Mouse (Mus musculus) heart, embryonic 16.5 days (tissue): Measurements from ENCODE around the gene Gm6217. TPM values are rescaled to one million over a fixed set of nuclear protein-coding genes. Genes with fewer than 3 reads are reported as not detected.

Source experiments
- ATAC-seq: fragments of 200-750 bp; cut with Nextera tagmentation; replicated peaks from 2 replicates; pipeline ENCODE4 v1.8.0; 2017; ENCODE audit warnings: moderate number of reproducible peaks; ENCODE audit not compliant: insufficient read depth, low FRiP score; ENCODE audit errors: extremely low read depth
- H3K27ac ChIP-seq: fragments of 300-500 bp; sonication (generic); 2 replicates; pipeline ENCODE4 v1.5.1; 2014; ENCODE audit warnings: mild to moderate bottlenecking, low read length, control low read depth, moderate library complexity
- H3K27me3 ChIP-seq: fragments of 300-500 bp; sonication (generic); 2 replicates; pipeline ENCODE4 v1.6.1; 2014; ENCODE audit warnings: low read length, mixed read lengths; ENCODE audit not compliant: control insufficient read depth, insufficient read depth
- H3K36me3 ChIP-seq: fragments of 300-500 bp; sonication (generic); 2 replicates; pipeline ENCODE4 v1.6.1; 2014; ENCODE audit not compliant: control insufficient read depth, insufficient read depth
- H3K4me1 ChIP-seq: fragments of 300-500 bp; sonication (generic); 2 replicates; pipeline ENCODE4 v1.6.1; 2014; ENCODE audit warnings: low read length, mixed read lengths; ENCODE audit not compliant: control insufficient read depth, insufficient read depth
- H3K4me2 ChIP-seq: fragments of 300-500 bp; sonication (generic); 2 replicates; pipeline ENCODE4 v1.6.1; 2014; ENCODE audit warnings: low read depth, mild to moderate bottlenecking, control low read depth, low read length
- H3K4me3 ChIP-seq: fragments of 300-500 bp; sonication (generic); 2 replicates; pipeline ENCODE4 v1.5.1; 2014; ENCODE audit warnings: mild to moderate bottlenecking, control low read depth, low read length
- H3K9ac ChIP-seq: fragments of 300-500 bp; sonication (generic); 2 replicates; pipeline ENCODE4 v1.6.1; 2014; ENCODE audit warnings: low read length, control low read depth
- H3K9me3 ChIP-seq: fragments of 300-500 bp; sonication (generic); replicated peaks from 2 replicates; pipeline ENCODE4 v1.6.1; 2016; ENCODE audit warnings: low read length; ENCODE audit not compliant: control insufficient read depth
- WGBS: fragments of 180-500 bp; shearing (Covaris S2); extraction: QIAGEN DNeasy Blood & Tissue Kit; methylation state at CpG from one replicate; pipeline ENCODE4 v1.1.7; 2014; 5-methylcytosine and 5-hydroxymethylcytosine counted together
- polyA plus RNA-seq: library from polyadenylated mRNA; unstranded; fragments of >200 nt; fragmentation: Nextera tagmentation; extraction: Ambion mirVana; gene quantifications from 2 replicates; pipeline ENCODE4 v1.2.1, GENCODE M21; 2015

Gm6217 gene
- polyA plus RNA-seq, 1 experiment from 2014 or later = not detected

- Histone ChIP-seq H3K27ac (no peak overlapping the region), H3K9me3 (no peaks in the 10 kb centered on the region), H3K4me2 (no peak overlapping the region), H3K4me3 (no peak overlapping the region), H3K9ac (no peak overlapping the region), H3K4me1 (no peaks in the 10 kb centered on the region), H3K36me3 (peaks cover 16% of the 10 kb centered on the region), H3K27me3 (no peaks in the 10 kb centered on the region)
- ATAC-seq = no peak
- 47% methylated on average over 3 of the region's 3 CpGs for WGBS
These were observed 25.3 kb downstream of the Gm6217 start for GRCm38 (mm10) chr1:82905886-82906285.

GRCm38 (mm10) chr1:82901201-82901600 is 30.0 kb downstream of the Gm6217 start:
- no peak for ATAC-seq
- Histone ChIP-seq H3K36me3 (peaks cover 19% of the 10 kb centered on the region), H3K9me3 (no peaks in the 10 kb centered on the region), H3K4me1 (no peaks in the 10 kb centered on the region), H3K27me3 (no peaks in the 10 kb centered on the region), H3K9ac (no peak overlapping the region), H3K4me3 (no peak overlapping the region), H3K4me2 (no peak overlapping the region), H3K27ac (no peak overlapping the region)
- 90% methylated on average over 3 of the region's 3 CpGs for WGBS

GRCm38 (mm10) chr1:82900567-82900966 is 30.6 kb downstream of the Gm6217 start:
- 90% methylated on average over 1 of the region's 1 CpGs for WGBS
- no peaks in the 10 kb centered on the region for H3K27me3 ChIP-seq
- no peak overlapping the region for H3K4me3 ChIP-seq
- no peaks in the 10 kb centered on the region for H3K4me1 ChIP-seq
- ATAC-seq = no peak
- no peak overlapping the region for H3K9ac ChIP-seq
- H3K4me2 ChIP-seq = no peak overlapping the region
- H3K36me3 ChIP-seq = peaks cover 19% of the 10 kb centered on the region
- H3K27ac ChIP-seq = no peak overlapping the region
- H3K9me3 ChIP-seq = no peaks in the 10 kb centered on the region

- peaks cover 25% of the 10 kb centered on the region for H3K36me3 ChIP-seq
These were observed 37.9 kb downstream of the Gm6217 start for GRCm38 (mm10) chr1:82893269-82893668.

More at GRCm38 (mm10) chr1:82893269-82893668, 37.9 kb downstream of the Gm6217 start:
- no peaks in the 10 kb centered on the region for H3K4me1 ChIP-seq
- WGBS = 93% methylated on average over 7 of the region's 7 CpGs
- H3K4me2 ChIP-seq = no peak overlapping the region
- no peak overlapping the region for H3K27ac ChIP-seq
- H3K9me3 ChIP-seq = no peaks in the 10 kb centered on the region
- H3K27me3 ChIP-seq = no peaks in the 10 kb centered on the region
- ATAC-seq = no peak
- no peak overlapping the region for H3K4me3 ChIP-seq
- no peak overlapping the region for H3K9ac ChIP-seq

Other genes starting within 250 kb of the Gm6217 start
- gene Mff, start 206.5 kb downstream of the Gm6217 start, polyA plus RNA-seq = 237 and 262 TPM in 2 replicates
- 0.67 TPM in 1 of 2 replicates, not detected in the other for gene Tm4sf20, start 162.9 kb downstream of the Gm6217 start, polyA plus RNA-seq
- not detected in 2 replicates for gene Gm47791, start 160.2 kb downstream of the Gm6217 start, polyA plus RNA-seq
- gene Agfg1, start 91.9 kb downstream of the Gm6217 start, polyA plus RNA-seq = 30.0 and 30.4 TPM in 2 replicates
- gene A030005L19Rik, start 18.1 kb downstream of the Gm6217 start, polyA plus RNA-seq = not detected in 2 replicates
- not detected in 2 replicates for gene A030014E15Rik, start 6.5 kb downstream of the Gm6217 start, polyA plus RNA-seq
- not detected in 2 replicates for gene A030003K21Rik, start 12.0 kb upstream of the Gm6217 start, polyA plus RNA-seq
- not detected in 2 replicates for gene Gm7544, start 24.6 kb upstream of the Gm6217 start, polyA plus RNA-seq
- gene Gm47955, start 28.9 kb upstream of the Gm6217 start, polyA plus RNA-seq = not detected in 2 replicates
- not detected in 2 replicates for gene Gm47959, start 69.1 kb upstream of the Gm6217 start, polyA plus RNA-seq
- 2.0 and 2.2 TPM in 2 replicates for gene Slc19a3, start 107.0 kb upstream of the Gm6217 start, polyA plus RNA-seq
- not detected in 2 replicates for gene Krtap28-10, start 111.1 kb upstream of the Gm6217 start, polyA plus RNA-seq
- not detected in 2 replicates for gene Gm47969, start 113.5 kb upstream of the Gm6217 start, polyA plus RNA-seq
- not detected in 2 replicates for gene A030005K14Rik, start 128.0 kb upstream of the Gm6217 start, polyA plus RNA-seq
- not detected in 2 replicates for gene Krtap28-13, start 129.5 kb upstream of the Gm6217 start, polyA plus RNA-seq
- gene Ccl20, start 185.4 kb upstream of the Gm6217 start, polyA plus RNA-seq = not detected in 2 replicates
- gene Daw1, start 228.4 kb upstream of the Gm6217 start, polyA plus RNA-seq = 0.25 and 0.41 TPM in 2 replicates